Mouse (Mus musculus): ENCODE data around the gene Tnfrsf1a. TPM values are rescaled to one million over a fixed set of nuclear protein-coding genes. Genes with fewer than 3 reads are reported as not detected.

The Tnfrsf1a gene
- polyA plus RNA-seq, 1 experiment from 2014 or later, result 109 TPM

DNA sequence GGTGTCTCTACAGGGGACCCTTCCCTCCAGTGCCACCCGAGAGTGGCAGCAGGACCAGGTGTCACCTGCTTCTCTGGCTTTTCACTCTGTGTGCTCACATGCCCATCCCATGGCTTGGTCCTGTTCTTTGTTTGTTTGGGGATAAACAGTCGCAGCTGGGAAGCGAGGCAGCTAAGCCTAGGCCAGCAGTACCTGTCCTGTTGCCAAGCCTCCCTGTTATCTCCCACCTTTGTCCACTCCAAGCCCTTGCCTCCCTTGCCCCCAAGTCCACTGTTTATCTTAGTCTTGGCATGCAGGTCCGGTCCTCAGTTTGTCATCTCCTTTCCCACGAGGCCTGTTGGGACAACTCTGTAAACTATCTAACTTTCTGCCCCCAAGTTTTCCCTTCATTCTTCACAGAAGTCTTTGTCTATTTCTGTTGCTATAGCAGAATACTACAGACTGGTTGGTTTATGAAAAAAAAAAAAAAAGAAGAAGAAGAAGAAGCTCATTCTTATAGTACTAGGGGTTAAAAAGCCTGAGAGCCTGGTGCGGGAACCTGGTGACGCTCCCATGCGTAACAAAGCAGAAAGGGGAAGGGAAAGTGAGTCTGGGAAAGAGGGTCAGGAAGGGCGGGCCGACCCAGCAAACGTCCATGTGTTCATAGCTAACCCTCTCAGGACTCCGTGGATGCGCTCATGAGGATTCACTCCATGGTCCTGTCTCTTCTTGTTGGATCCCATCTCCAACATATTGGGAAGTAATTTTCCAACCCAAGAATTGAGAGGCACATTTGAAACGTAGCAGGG, 15.9 kb upstream of the Tnfrsf1a start:
- no peaks in the 10 kb centered on the region for H3K4me1 ChIP-seq (replicated peaks; ENCODE audit: control insufficient read depth, insufficient read depth, low read length)
- no peak overlapping the region for H3K4me2 ChIP-seq (replicated peaks; ENCODE audit: low read depth)
- H3K9me3 ChIP-seq (ENCODE audit: control insufficient read depth), result no peaks in the 10 kb centered on the region
- no peaks in the 10 kb centered on the region for H3K27me3 ChIP-seq (replicated peaks; ENCODE audit: control insufficient read depth, insufficient read depth, low read length)
- H3K9ac ChIP-seq (ENCODE audit: low read depth, low read length), result no peak overlapping the region
- TF ChIP-seq CTCF (IDR thresholded peaks at IDR 0.05; ENCODE audit: low read depth), result no peak
- no peaks in the 10 kb centered on the region for H3K36me3 ChIP-seq (ENCODE audit: control insufficient read depth, insufficient read depth)
- no peak overlapping the region for H3K27ac ChIP-seq (ENCODE audit: low read depth, low read length)
- ATAC-seq, result no peak
- H3K4me3 ChIP-seq (ENCODE audit: low read depth, low read length), result no peak overlapping the region
- 68% methylated on average over 14 of the region's 14 CpGs for WGBS

DNA sequence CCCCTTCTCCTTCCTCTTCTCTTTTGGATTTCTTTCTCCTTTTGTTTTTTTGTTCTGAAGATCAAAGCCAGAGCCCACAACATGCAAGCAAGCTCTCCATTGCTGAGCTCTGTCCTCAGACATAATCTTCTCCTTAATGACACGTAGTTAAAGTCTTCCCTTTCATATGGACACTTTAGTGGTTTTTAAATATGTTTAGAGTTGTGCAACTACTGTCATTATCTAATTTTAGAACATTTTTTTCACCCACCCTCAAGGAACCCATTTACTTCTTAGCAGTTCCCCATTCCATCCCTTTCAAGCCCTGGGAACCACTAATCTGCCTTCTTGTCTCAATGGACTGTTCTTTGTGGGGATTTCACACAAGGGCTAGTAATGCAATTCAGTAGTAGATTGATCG, 14.8 kb upstream of the Tnfrsf1a start:
- Histone ChIP-seq H3K9ac (ENCODE audit: low read depth, low read length) (no peak overlapping the region), H3K4me3 (ENCODE audit: low read depth, low read length) (no peak overlapping the region), H3K27me3 (replicated peaks; ENCODE audit: control insufficient read depth, insufficient read depth, low read length) (no peaks in the 10 kb centered on the region), H3K4me2 (replicated peaks; ENCODE audit: low read depth) (no peak overlapping the region), H3K27ac (ENCODE audit: low read depth, low read length) (no peak overlapping the region), H3K9me3 (ENCODE audit: control insufficient read depth) (no peaks in the 10 kb centered on the region), H3K4me1 (replicated peaks; ENCODE audit: control insufficient read depth, insufficient read depth, low read length) (no peaks in the 10 kb centered on the region), H3K36me3 (ENCODE audit: control insufficient read depth, insufficient read depth) (no peaks in the 10 kb centered on the region)
- TF ChIP-seq CTCF (IDR thresholded peaks at IDR 0.05; ENCODE audit: low read depth), result no peak
- ATAC-seq, result no peak
- WGBS, result 80% methylated on average over 2 of the region's 2 CpGs

DNA sequence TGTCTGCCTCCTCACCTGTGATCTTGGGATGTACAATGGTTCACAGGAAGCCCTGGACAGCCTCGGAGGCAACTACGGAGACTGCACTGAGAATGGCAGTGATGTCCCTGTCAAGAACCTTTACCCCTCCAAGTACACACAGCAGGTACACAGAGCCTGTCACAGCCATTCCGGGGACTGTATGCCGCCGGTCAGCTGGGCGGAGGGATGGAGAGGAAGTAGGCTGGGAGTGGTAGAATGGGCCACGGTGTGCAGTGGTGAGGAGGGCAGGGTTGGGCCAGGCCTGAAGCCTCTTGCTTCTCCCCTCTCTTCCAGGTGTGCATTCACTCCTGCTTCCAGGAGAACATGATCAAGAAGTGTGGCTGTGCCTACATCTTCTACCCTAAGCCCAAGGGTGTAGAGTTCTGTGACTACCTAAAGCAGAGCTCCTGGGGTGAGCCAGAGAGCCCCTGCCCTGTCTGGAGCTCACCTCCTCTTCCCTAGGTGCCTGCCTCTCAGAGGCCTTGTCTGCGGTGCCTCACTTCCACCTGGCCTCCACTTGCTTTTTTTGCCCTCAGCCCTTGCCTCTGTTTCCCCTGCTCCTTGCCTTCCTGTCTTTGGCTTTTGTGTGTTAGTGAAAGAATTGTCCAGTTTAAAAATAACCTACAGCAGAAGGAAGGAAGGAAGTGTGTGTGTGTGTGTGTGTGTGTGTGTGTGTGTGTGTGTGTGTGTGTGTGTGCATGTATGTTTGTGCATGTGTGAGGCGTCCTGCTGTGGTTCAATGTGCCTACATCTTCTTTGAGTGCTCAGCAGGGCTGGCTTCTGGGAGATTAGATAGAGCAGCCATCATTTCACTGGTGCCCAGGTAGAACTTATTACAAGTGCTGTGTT, 10.1 kb upstream of the Tnfrsf1a start:
- Histone ChIP-seq H3K4me3 (ENCODE audit: low read depth, low read length) (no peak overlapping the region), H3K9ac (ENCODE audit: low read depth, low read length) (no peak overlapping the region), H3K36me3 (ENCODE audit: control insufficient read depth, insufficient read depth) (no peaks in the 10 kb centered on the region), H3K27ac (ENCODE audit: low read depth, low read length) (no peak overlapping the region), H3K9me3 (ENCODE audit: control insufficient read depth) (no peaks in the 10 kb centered on the region), H3K27me3 (replicated peaks; ENCODE audit: control insufficient read depth, insufficient read depth, low read length) (no peaks in the 10 kb centered on the region), H3K4me1 (replicated peaks; ENCODE audit: control insufficient read depth, insufficient read depth, low read length) (peaks cover 12% of the 10 kb centered on the region; the same call in 1 of the 2 replicates), H3K4me2 (replicated peaks; ENCODE audit: low read depth) (no peak overlapping the region)
- no peak for TF ChIP-seq CTCF (IDR thresholded peaks at IDR 0.05; ENCODE audit: low read depth)
- ATAC-seq, result no peak
- 63% methylated on average over 9 of the region's 9 CpGs for WGBS

DNA sequence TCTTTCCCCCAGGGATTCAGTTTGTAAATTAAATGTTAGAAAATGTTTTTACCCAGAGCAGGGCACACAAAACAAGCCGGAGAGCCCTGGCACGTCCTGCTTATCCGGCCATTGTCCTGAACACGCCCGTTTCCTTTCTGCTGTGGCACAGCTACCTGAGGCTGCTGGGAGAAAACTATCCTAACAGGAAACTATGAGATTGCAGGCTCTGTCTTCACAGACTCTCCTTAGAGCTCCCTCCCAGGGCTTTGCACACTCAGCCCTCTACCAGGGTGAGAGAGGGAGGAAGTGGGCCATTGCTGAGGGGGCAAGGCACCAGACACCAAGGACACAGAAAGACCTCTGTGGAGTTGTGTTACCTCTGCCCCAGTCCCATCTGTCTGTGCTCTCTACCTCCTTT, 8.9 kb upstream of the Tnfrsf1a start:
- Histone ChIP-seq H3K9ac (ENCODE audit: low read depth, low read length) (no peak overlapping the region), H3K27me3 (replicated peaks; ENCODE audit: control insufficient read depth, insufficient read depth, low read length) (no peaks in the 10 kb centered on the region), H3K36me3 (ENCODE audit: control insufficient read depth, insufficient read depth) (no peaks in the 10 kb centered on the region), H3K4me3 (ENCODE audit: low read depth, low read length) (no peak overlapping the region), H3K27ac (ENCODE audit: low read depth, low read length) (no peak overlapping the region; the same call in 1 of the 2 replicates), H3K9me3 (ENCODE audit: control insufficient read depth) (no peaks in the 10 kb centered on the region), H3K4me1 (replicated peaks; ENCODE audit: control insufficient read depth, insufficient read depth, low read length) (peaks cover 22% of the 10 kb centered on the region), H3K4me2 (replicated peaks; ENCODE audit: low read depth) (no peak overlapping the region)
- no peak for ATAC-seq
- TF ChIP-seq CTCF (IDR thresholded peaks at IDR 0.05; ENCODE audit: low read depth), result no peak
- 40% methylated on average over 5 of the region's 5 CpGs for WGBS

DNA sequence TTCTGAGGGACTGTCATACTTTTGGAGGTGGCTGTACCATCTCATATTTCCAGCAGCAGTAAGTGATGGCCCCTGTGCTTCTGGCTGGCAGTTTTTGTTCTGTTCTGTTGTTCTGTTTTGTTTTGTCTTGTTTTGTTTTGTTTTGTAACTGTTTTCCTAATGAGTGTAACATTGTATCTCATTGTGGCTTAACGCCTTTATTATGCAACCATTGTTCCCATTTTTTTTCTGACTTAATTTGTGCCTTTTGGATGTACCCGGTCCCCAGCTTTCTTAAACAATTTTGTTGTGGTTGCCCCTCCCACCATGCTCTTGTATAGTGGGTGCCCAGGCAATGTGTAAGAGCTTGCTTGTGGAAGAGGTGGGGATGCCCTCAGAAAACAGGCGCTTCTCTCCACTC, 7.0 kb upstream of the Tnfrsf1a start:
- TF ChIP-seq CTCF (IDR thresholded peaks at IDR 0.05; ENCODE audit: low read depth), result no peak
- Histone ChIP-seq H3K4me2 (replicated peaks; ENCODE audit: low read depth) (peak overlapping the region; percentile 47), H3K9ac (ENCODE audit: low read depth, low read length) (no peak overlapping the region), H3K36me3 (ENCODE audit: control insufficient read depth, insufficient read depth) (no peaks in the 10 kb centered on the region), H3K27ac (ENCODE audit: low read depth, low read length) (peak overlapping the region; percentile 64), H3K9me3 (ENCODE audit: control insufficient read depth) (no peaks in the 10 kb centered on the region), H3K4me1 (replicated peaks; ENCODE audit: control insufficient read depth, insufficient read depth, low read length) (peaks cover 22% of the 10 kb centered on the region), H3K27me3 (replicated peaks; ENCODE audit: control insufficient read depth, insufficient read depth, low read length) (no peaks in the 10 kb centered on the region), H3K4me3 (ENCODE audit: low read depth, low read length) (no peak overlapping the region)
- 53% methylated on average over 3 of the region's 3 CpGs for WGBS
- ATAC-seq, result no peak

GRCm38 (mm10) chr6:125344084-125344483, 5.1 kb upstream of the Tnfrsf1a start:
- Histone ChIP-seq H3K9ac (ENCODE audit: low read depth, low read length) (no peak overlapping the region), H3K36me3 (ENCODE audit: control insufficient read depth, insufficient read depth) (no peaks in the 10 kb centered on the region), H3K4me2 (replicated peaks; ENCODE audit: low read depth) (no peak overlapping the region), H3K4me1 (replicated peaks; ENCODE audit: control insufficient read depth, insufficient read depth, low read length) (peaks cover 24% of the 10 kb centered on the region), H3K27ac (ENCODE audit: low read depth, low read length) (peak overlapping the region; percentile 64), H3K27me3 (replicated peaks; ENCODE audit: control insufficient read depth, insufficient read depth, low read length) (no peaks in the 10 kb centered on the region), H3K9me3 (ENCODE audit: control insufficient read depth) (no peaks in the 10 kb centered on the region), H3K4me3 (ENCODE audit: low read depth, low read length) (no peak overlapping the region)
- no peak for ATAC-seq
- WGBS, result 23% methylated on average over 8 of the region's 8 CpGs
- no peak for TF ChIP-seq CTCF (IDR thresholded peaks at IDR 0.05; ENCODE audit: low read depth)

All from intestine, postnatal 0 days (tissue).